Mouse (Mus musculus) stomach, postnatal 0 days (tissue): Measurements from ENCODE around the gene Hoxc11. TPM values are rescaled to one million over a fixed set of nuclear protein-coding genes. Genes with fewer than 3 reads are reported as not detected.
A peak's percentile ranks its signal among the peaks of the same experiment; 100 is the strongest.

Source experiments
- ATAC-seq: fragments of 200-750 bp; cut with Nextera tagmentation; 2 replicates; pipeline ENCODE4 v1.8.0; 2017; ENCODE audit not compliant: low FRiP score, low TSS enrichment
- DNase-seq: peaks from one replicate; pipeline ENCODE4 v3.0.0-alpha.2; 2016; ENCODE audit warnings: low spot score
- H3K27ac ChIP-seq: fragments of 300-500 bp; sonication (generic); replicated peaks from 2 replicates; pipeline ENCODE4 v1.5.1; 2014; ENCODE audit warnings: mild to moderate bottlenecking, control low read depth
- H3K27me3 ChIP-seq: fragments of 300-500 bp; sonication (generic); 2 replicates; pipeline ENCODE4 v1.6.1; 2014; ENCODE audit warnings: low read length; ENCODE audit not compliant: control insufficient read depth, insufficient read depth
- H3K36me3 ChIP-seq: fragments of 300-500 bp; sonication (generic); 2 replicates; pipeline ENCODE4 v1.6.1; 2014; ENCODE audit warnings: low read length, mixed read lengths; ENCODE audit not compliant: control insufficient read depth, insufficient read depth
- H3K4me1 ChIP-seq: fragments of 300-500 bp; sonication (generic); replicated peaks from 2 replicates; pipeline ENCODE4 v1.6.1; 2014; ENCODE audit warnings: antibody characterized with exemption; ENCODE audit not compliant: control insufficient read depth, insufficient read depth
- H3K4me2 ChIP-seq: fragments of 300-500 bp; sonication (generic); replicated peaks from 2 replicates; pipeline ENCODE4 v1.6.1; 2014; ENCODE audit warnings: low read depth, mild to moderate bottlenecking, control low read depth, moderate library complexity
- H3K4me3 ChIP-seq: fragments of 300-500 bp; sonication (generic); 2 replicates; pipeline ENCODE4 v1.5.1; 2014; ENCODE audit warnings: low read depth, low read length, control low read depth
- H3K9ac ChIP-seq: fragments of 300-500 bp; sonication (generic); 2 replicates; pipeline ENCODE4 v1.6.1; 2014; ENCODE audit warnings: mild to moderate bottlenecking, low read length, control low read depth, mixed read lengths
- H3K9me3 ChIP-seq: fragments of 300-500 bp; sonication (generic); 2 replicates; pipeline ENCODE4 v1.6.1; 2016; ENCODE audit warnings: low read length; ENCODE audit not compliant: control insufficient read depth
- CTCF ChIP-seq: IDR thresholded peaks from 2 replicates; pipeline ENCODE4 v1.5.1; 2016; ENCODE audit warnings: antibody characterized with exemption, low read depth, mild to moderate bottlenecking, moderate library complexity
- EP300 ChIP-seq: optimal IDR thresholded peaks from 2 replicates; pipeline ENCODE3; 2016; ENCODE audit warnings: antibody characterized with exemption
- WGBS: fragments of 180-500 bp; shearing (Covaris S2); extraction: QIAGEN DNeasy Blood & Tissue Kit; methylation state at CpG from one replicate; pipeline ENCODE4 v1.1.7; 2014; 5-methylcytosine and 5-hydroxymethylcytosine counted together
- polyA plus RNA-seq: library from polyadenylated mRNA; unstranded; fragments of >200 nt; fragmentation: Nextera tagmentation; extraction: Ambion mirVana; gene quantifications from 2 replicates; pipeline ENCODE4 v1.2.1, GENCODE M21; 2015

The Hoxc11 gene
- polyA plus RNA-seq, 1 experiment from 2014 or later, result not detected

DNA sequence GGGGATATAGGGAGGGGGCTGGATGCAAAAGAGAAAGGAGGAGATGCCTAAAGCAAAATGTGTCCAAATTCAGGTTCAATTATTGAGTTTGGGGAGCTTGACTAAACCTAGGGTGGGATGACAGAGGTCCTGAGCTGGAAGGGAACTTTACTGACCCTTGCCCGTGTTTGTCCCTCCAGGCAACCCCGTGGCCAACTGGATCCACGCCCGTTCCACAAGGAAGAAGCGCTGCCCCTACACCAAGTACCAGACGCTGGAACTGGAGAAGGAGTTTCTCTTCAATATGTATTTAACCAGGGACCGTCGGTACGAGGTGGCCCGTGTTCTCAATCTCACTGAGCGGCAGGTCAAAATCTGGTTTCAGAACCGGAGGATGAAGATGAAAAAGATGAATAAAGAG lies 29.5 kb downstream of the Hoxc11 start:
- ATAC-seq, result no peak
- TF ChIP-seq CTCF (no peak), EP300 (no peak)
- WGBS, result 5% methylated on average over 12 of the region's 12 CpGs
- Histone ChIP-seq H3K4me3 (no peak overlapping the region), H3K4me2 (no peak overlapping the region), H3K9me3 (no peaks in the 10 kb centered on the region), H3K27ac (no peak overlapping the region), H3K4me1 (no peaks in the 10 kb centered on the region), H3K9ac (no peak overlapping the region), H3K27me3 (peaks cover 43% of the 10 kb centered on the region; the same call in 1 of the 2 replicates), H3K36me3 (no peaks in the 10 kb centered on the region)
- DNase-seq, result no peak

DNA sequence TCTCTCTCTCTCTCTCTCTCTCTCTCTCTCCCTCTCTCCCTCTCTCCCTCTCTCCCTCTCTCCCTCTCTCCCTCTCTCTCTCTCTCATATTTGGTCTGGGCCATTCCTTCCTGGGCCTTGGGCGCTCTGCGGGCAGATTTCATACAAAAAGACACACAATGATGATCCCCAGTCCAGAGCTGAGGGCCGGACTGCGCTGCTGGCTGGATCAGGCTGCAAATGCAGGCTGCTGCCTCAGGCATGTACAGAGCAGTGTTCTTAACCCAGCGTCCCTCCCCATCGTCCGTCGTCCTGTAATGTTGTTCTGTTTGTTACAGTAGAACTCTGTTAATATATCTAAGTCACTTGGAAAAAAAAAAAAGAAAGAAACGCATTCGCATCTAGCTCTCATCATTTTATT lies 30.3 kb downstream of the Hoxc11 start:
- DNase-seq (no peak), ATAC-seq (no peak)
- TF ChIP-seq CTCF (no peak), EP300 (no peak)
- H3K4me1 ChIP-seq, result no peaks in the 10 kb centered on the region
- no peaks in the 10 kb centered on the region for H3K36me3 ChIP-seq
- no peak overlapping the region for H3K27ac ChIP-seq
- peaks cover 39% of the 10 kb centered on the region; the same call in 1 of the 2 replicates for H3K27me3 ChIP-seq
- 11% methylated on average over 10 of the region's 10 CpGs for WGBS
- H3K4me3 ChIP-seq, result no peak overlapping the region
- H3K9me3 ChIP-seq, result no peaks in the 10 kb centered on the region
- H3K4me2 ChIP-seq, result no peak overlapping the region
- no peak overlapping the region for H3K9ac ChIP-seq

DNA sequence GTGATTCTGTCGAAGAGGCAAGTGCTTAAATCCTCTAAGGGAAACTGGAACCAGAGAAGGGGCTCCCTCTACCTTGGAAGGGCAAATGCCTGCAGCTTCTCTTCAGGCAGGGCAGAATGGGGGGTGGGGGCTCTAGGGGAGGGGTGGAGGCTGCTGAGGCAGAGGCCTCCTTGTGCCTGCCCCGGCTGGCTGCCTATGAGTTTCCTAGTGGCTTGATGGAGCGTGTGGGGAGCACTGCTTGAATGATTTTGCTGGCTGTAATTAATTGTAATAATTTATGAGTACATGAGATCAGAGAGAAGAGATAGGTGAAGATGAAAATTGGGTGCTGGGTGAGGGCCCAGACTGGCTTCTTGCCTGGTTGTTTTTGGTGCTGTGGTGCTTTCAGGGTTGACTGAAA lies 30.7 kb downstream of the Hoxc11 start:
- Histone ChIP-seq H3K9me3 (no peaks in the 10 kb centered on the region), H3K4me3 (no peak overlapping the region), H3K4me2 (no peak overlapping the region), H3K4me1 (no peaks in the 10 kb centered on the region), H3K9ac (no peak overlapping the region), H3K27ac (no peak overlapping the region), H3K36me3 (no peaks in the 10 kb centered on the region), H3K27me3 (peaks cover 43% of the 10 kb centered on the region; the same call in 1 of the 2 replicates)
- DNase-seq (no peak), ATAC-seq (no peak)
- TF ChIP-seq EP300, result no peak
- TF ChIP-seq CTCF, result no peak
- WGBS, result 22% methylated on average over 3 of the region's 3 CpGs

DNA sequence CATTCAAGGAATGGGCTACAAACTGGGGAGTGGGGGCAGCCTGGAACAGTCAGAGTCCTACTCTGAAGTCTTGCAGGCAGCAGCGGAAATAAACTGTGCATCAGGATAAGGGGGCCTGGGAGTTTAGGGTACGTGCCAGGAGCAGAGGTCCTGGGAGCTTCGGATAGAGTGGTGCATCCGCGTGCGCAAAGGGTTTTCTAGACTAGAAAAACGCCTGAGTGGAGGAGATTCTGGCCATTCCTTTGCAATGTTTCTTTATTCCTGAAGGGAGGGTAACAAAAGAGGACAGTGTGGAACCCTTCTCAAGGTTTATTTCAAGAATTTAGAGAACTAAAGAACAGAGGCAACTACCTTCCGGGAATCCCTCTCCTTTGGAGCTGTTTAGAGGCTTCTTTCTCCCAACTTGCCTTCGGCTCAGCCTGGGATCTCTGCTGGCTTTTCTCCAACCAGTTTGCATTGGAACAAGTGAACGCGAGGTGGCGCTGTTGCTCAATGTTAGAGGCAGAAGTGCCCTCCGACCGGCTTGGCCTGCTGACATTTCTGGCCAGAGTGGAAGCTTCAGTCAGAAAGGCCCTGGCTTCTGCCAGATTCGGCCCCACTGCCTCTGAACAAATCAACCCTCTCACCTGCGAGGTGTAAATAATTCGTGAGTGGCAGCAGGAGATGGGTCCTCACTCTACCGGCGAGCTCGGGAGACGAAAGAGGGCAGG lies 33.1 kb downstream of the Hoxc11 start:
- 6% methylated on average over 21 of the region's 21 CpGs for whole genome bisulfite sequencing
- DNase-seq (peak; percentile 92), ATAC-seq (peak; percentile 63)
- no peak overlapping the region for H3K27ac ChIP-seq
- H3K36me3 ChIP-seq, result no peaks in the 10 kb centered on the region
- H3K9me3 ChIP-seq, result no peaks in the 10 kb centered on the region
- H3K9ac ChIP-seq, result no peak overlapping the region
- H3K27me3 ChIP-seq, result peaks cover 32% of the 10 kb centered on the region
- no peaks in the 10 kb centered on the region for H3K4me1 ChIP-seq
- peak; percentile 94 for TF ChIP-seq CTCF
- TF ChIP-seq EP300, result no peak
- no peak overlapping the region for H3K4me3 ChIP-seq
- H3K4me2 ChIP-seq, result no peak overlapping the region

DNA sequence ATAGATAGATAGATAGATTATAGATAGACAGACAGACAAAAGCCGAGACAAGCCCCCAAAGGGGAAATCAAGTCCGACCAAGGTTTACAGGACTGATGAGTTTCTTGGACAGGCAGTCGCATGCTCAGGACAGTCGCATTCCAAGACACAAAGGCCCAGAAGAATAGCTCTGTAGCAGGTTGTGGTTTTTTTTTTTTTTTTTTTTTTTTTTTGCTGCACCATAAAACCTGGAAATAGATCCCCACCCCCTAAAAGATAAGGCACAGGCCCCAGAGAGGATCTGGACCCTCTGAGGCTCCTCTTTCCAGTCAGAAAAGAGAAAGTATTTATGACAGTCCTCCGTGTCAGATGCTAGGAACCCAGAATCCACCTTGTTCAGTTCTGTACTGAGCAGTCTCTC lies 33.9 kb downstream of the Hoxc11 start:
- no peak for TF ChIP-seq EP300
- no peak for TF ChIP-seq CTCF
- no peaks in the 10 kb centered on the region for H3K36me3 ChIP-seq
- WGBS, result 49% methylated on average over 5 of the region's 5 CpGs
- H3K9me3 ChIP-seq, result no peaks in the 10 kb centered on the region
- H3K27me3 ChIP-seq, result peaks cover 29% of the 10 kb centered on the region
- H3K4me2 ChIP-seq, result no peak overlapping the region
- no peak overlapping the region for H3K27ac ChIP-seq
- H3K4me1 ChIP-seq, result no peaks in the 10 kb centered on the region
- ATAC-seq, result no peak
- no peak overlapping the region for H3K4me3 ChIP-seq
- DNase-seq, result no peak
- no peak overlapping the region for H3K9ac ChIP-seq
